ENCODE assay signal across 26 mouse cellular contexts in the genomic region with DNA sequence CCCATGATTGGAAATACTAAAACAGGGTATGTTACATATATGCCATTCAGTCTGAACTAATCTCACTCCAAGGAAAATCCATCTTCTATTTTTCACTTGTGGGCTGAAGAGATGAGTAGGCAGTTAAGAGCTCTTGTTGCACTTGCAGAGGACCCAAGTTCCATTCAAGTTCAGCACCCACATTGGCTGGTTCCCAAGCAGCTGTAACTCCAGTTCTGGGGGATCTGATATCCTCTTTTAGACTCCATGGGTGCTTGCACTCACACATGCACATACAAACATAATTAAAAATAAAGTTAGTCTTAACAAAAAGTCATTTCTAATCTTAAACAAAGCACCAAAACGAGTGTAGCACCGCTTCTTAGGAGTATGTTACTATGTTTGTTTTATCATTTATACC.
"Had no signal": no experiment of that assay in that cellular context is flagged by ENCODE, and none has a peak within 500 bp of the region (broad histone marks: within the 10 kb centered on the region; RNA-seq: fewer than 3 reads in every experiment).

No protein-coding gene starts in this region.

- DNase-seq: gastrocnemius, postnatal 10 days; gastrocnemius, postnatal 36 days; heart, adult 18-20 months; heart, postnatal 14 days; heart, postnatal 36 days; kidney, adult 11 months; kidney, adult 2 months; kidney, adult 9 months; kidney, postnatal 14 days; kidney, postnatal 36 days; layer of hippocampus, adult 9-11 months; layer of hippocampus, postnatal 36 days; left cerebral cortex, postnatal 4 days had no signal

- H3K27ac ChIP-seq: heart, embryonic 10.5 days; heart, embryonic 13.5 days; heart, embryonic 15.5 days; hindbrain, embryonic 13.5 days; hindbrain, embryonic 15.5 days; hindbrain, postnatal 0 days; kidney, embryonic 15.5 days; kidney, postnatal 0 days; limb, embryonic 13.5 days; limb, embryonic 15.5 days; liver, embryonic 12.5 days; liver, embryonic 14.5 days had no signal

- ATAC-seq: hindbrain, postnatal 0 days; intestine, embryonic 16.5 days; liver, embryonic 12.5 days had no signal

- H3K27me3 ChIP-seq: heart, embryonic 13.5 days; heart, embryonic 15.5 days; hindbrain, embryonic 13.5 days; hindbrain, embryonic 15.5 days; kidney, embryonic 15.5 days; limb, embryonic 13.5 days; limb, embryonic 15.5 days; liver, embryonic 12.5 days had no signal

- H3K9ac ChIP-seq: heart, embryonic 13.5 days; heart, embryonic 15.5 days; hindbrain, embryonic 13.5 days; hindbrain, embryonic 15.5 days; kidney, embryonic 15.5 days; limb, embryonic 13.5 days; limb, embryonic 15.5 days; liver, embryonic 12.5 days; liver, embryonic 14.5 days had no signal

- H3K9me3 ChIP-seq: heart, embryonic 10.5 days; heart, embryonic 13.5 days; heart, embryonic 15.5 days; hindbrain, embryonic 13.5 days; hindbrain, embryonic 15.5 days; kidney, embryonic 15.5 days; limb, embryonic 13.5 days; limb, embryonic 15.5 days; liver, embryonic 12.5 days had no signal

- H3K4me2 ChIP-seq: heart, embryonic 13.5 days; heart, embryonic 15.5 days; hindbrain, embryonic 13.5 days; hindbrain, embryonic 15.5 days; kidney, embryonic 15.5 days; limb, embryonic 13.5 days; limb, embryonic 15.5 days; liver, embryonic 12.5 days had no signal

- H3K4me3 ChIP-seq: heart, embryonic 10.5 days; heart, embryonic 13.5 days; heart, embryonic 15.5 days; hindbrain, embryonic 13.5 days; hindbrain, embryonic 15.5 days; kidney, embryonic 15.5 days; limb, embryonic 13.5 days; limb, embryonic 15.5 days; liver, embryonic 12.5 days had no signal
